Mouse (Mus musculus) cerebellum, adult 2 months (tissue): ENCODE data around the gene Shpk.

Experiments used
- CTCF ChIP-seq: fragments of 200-500 bp; IDR thresholded peaks from 2 replicates; pipeline ENCODE4 v1.5.1; 2011; ENCODE audit warnings: low read depth, mild to moderate bottlenecking, control low read depth, low read length, moderate library complexity, borderline replicate concordance; ENCODE audit not compliant: insufficient read depth
- POLR2A ChIP-seq: fragments of 200-500 bp; IDR thresholded peaks from 2 replicates; pipeline ENCODE4 v1.6.1; 2011; ENCODE audit warnings: low read length, control low read depth, borderline replicate concordance; ENCODE audit not compliant: insufficient read depth

GRCm38 (mm10) chr11:73213956-73214355 lies 14.7 kb downstream of the Shpk start:
- TF ChIP-seq CTCF = no peak
- TF ChIP-seq POLR2A = no peak
